Mouse (Mus musculus): ENCODE measurements around the gene Idh2.

- no peak for TF ChIP-seq CTCF (IDR thresholded peaks at IDR 0.05; ENCODE audit: low read depth, low read length)
- TF ChIP-seq POLR2A (IDR thresholded peaks at IDR 0.05; ENCODE audit: insufficient read depth, low read length), result no peak
- TF ChIP-seq EP300 (IDR thresholded peaks at IDR 0.05; ENCODE audit: insufficient read depth, low read depth, low read length), result no peak
These were observed 29.5 kb upstream of the Idh2 start for GRCm38 (mm10) chr7:80144695-80145094.

All from ES-Bruce4 (cell line).